Mouse (Mus musculus): ENCODE results near the gene Cdiptos.

Cdiptos gene

GRCm38 (mm10) chr7:126975950-126976866 is at the start of gene Cdiptos:
TSS of gene Cdiptos (minus strand) at chr7:126976098.
- peak; percentile 90 for DNase-seq (ENCODE audit: low read depth, low spot score)

DNA sequence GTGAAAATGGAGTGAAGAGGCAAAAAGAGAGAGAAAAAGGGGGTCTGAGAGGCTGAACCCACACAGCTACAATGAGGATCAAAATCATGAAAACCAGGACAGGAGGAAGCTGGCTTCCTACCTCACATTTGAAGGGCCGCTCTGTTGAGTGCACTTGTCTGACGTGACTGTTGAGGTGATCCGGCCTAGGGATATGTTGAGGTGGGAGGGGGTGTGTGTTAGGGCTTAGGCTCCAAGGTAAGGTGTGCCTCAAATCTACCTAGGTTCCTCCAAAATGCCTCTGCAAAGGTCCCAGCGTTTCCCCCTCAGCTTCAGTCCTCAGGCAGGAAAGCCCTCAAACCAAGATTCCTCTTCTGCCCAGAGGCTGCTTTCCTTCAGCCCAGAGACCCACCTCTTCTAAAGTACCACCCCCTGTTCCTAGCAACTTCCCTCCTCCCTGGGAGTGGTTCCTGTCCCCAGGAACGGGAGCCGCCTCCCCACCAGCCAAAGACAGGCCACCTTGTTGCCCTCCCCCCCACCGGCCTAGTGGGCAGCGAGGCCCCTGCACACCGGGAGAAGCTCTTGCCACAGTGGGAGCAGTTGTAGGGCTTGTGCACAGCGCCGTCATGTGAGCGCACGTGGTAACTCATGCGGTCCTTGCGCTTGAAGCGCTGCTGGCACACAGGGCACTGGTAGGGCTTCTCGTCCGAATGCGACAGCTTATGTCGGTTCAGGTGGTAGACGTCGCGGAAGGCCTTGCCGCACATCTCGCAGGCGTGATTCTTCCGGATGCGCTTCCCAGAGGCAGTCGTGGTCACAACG is 49.1 kb upstream of the Cdiptos start:
- no peak for DNase-seq (ENCODE audit: low read depth, low spot score)

GRCm38 (mm10) chr7:127023896-127024690 is 48.2 kb upstream of the Cdiptos start:
- no peak for DNase-seq (ENCODE audit: low read depth, low spot score)

DNA sequence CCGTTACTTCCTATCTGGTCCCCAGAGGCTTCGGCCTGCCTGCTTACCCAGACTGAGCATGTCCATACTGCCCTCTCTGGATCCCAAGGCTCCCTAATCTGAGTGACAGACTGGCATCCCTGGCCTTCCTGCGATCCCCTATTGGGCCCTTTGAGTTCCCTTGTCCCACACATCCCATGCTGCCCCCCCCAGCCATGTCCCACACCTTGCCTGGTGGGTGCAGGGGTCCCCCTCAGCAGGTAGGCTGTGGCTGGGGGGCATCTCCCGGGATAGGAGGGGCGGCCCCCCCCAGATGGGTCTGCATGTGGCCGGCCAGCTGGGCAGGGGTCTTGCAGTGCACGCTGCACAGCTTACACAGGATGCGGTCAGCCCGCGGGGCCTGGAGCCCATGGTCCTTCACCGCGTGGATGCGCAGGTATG is 47.4 kb upstream of the Cdiptos start:
- DNase-seq (ENCODE audit: low read depth, low spot score) = no peak

- no peak for DNase-seq (ENCODE audit: low read depth, low spot score)
Observed at GRCm38 (mm10) chr7:127022528-127023271, 46.8 kb upstream of the Cdiptos start.

DNA sequence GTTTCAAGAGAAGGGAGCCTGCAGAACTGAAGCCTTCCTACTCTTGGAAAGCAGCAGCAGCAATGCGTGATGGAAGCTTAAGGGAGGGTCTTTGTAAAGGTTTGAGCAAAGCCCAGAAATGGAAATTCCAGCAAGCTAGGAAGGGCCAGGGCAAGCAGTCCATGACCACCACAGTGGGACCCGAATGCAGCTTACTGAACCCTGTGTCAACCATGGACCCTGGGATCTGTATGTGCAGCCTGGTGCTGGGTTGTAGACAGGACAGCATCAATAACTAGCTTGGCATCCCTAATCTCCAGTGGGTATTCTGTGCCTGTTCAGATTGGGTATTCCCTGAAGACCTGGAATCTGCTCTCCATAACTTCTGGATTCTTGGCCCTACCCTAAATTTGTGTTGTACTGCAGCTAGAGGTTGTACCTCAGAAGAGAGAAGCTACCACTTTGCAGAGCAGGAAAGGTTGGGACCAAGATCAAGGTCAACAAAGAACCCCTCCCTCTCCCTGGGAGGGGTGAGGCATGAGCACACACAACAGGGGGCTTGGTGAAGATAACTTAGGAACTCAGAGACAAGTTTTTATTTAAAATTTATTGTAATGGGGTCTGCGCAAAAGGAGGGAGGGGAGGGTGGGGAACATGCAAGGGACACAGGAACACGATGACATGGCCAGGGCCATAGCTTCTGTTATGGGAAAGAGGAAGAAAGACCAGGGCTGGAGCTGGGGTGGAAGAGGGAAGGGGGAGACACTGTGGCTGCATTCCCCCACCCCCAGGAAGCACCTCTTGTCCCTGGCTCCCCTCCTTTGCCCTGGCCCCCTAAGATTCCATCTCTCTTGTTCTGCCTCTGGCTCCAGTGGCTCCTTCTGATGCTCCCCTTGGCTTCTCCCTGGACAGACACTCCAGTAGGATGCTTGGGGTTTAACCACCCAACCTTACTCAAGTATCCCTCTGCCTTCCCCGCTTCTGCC is 45.9 kb upstream of the Cdiptos start:
- no peak for DNase-seq (ENCODE audit: low read depth, low spot score)

GRCm38 (mm10) chr7:127020901-127021562 is 45.1 kb upstream of the Cdiptos start, which contains the start of the genes Gm42742 and Prrt2:
TSS of gene Gm42742 (minus strand) at chr7:127021097.
TSS of gene Prrt2 (minus strand) at chr7:127021211.
- no peak for DNase-seq (ENCODE audit: low read depth, low spot score)

- DNase-seq (ENCODE audit: low read depth, low spot score) = no peak
Observed at GRCm38 (mm10) chr7:127020491-127020890, 44.6 kb upstream of the Cdiptos start.

DNA sequence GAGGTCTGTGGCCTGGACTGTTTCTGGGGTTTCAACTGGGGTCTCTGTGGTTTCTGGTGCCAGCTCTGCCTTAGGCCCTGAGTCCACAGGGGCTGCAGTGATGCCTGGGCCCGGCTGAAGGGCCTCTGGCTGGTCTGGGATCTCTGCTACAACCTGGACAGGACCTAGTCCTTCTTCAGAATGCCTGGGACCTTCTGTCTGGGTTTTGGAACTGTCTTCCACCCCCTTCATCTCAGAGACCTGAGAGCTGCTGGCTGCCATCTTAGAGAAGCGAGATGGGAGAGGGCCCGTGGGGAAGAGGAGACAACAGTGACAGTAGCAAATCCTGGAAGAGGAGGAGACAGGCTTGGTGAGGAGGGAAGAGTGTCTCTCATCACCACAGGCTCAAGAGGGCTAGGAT is 44.1 kb upstream of the Cdiptos start:
- no peak for DNase-seq (ENCODE audit: low read depth, low spot score)

GRCm38 (mm10) chr7:127019306-127019960 is 43.5 kb upstream of the Cdiptos start:
- no peak for DNase-seq (ENCODE audit: low read depth, low spot score)

GRCm38 (mm10) chr7:127018416-127019305 is 42.8 kb upstream of the Cdiptos start:
- no peak for DNase-seq (ENCODE audit: low read depth, low spot score)

- DNase-seq (ENCODE audit: low read depth, low spot score) = no peak
Observed at GRCm38 (mm10) chr7:127017950-127018345, 42.0 kb upstream of the Cdiptos start.

DNA sequence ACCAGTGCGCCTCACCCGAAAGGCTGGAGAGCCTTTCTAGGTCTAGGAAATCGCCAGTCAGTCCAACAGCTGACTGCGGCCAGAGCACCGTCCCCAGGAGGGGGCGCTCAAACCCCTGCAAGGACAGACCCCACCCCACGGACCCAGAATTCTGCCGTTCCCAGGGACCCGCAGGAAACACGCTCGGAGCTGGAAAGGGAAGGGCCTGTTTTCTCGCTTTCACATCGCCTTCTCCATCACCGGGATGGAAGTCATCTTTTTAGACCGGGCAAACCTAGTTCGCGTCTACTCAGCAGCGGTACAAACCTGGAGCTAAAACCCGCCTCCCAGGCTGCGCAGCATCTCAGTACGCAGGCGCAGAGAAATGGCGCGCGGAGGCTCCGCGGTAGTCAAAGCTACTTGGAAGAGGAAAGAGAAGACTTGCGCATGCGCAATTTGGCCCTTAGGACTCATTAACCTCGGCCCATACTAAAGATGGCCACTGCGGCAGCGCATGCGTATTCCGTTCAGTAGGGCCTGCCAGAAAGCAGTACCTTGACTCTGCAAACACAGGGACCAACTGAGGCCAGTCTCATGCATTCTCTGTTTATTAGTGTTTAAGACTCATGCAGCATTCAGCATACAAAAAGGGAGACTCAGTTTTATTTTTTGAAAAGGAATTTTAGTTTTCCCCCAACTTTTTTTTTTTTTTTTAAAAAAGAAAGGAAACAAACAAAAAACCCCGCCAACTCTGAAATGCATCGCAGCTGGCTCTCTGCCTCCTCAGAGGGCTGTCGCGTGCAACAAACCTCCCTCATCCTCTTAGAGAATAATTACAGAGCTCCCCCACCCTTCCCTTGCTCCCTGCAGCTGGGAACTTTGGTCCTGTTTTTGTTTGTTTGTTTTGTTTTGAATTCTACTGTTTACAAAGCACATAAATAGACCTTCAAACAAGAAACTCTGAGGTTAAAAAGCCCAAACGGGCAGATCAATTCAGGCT is 41.4 kb upstream of the Cdiptos start, which contains the start of gene Pagr1a:
TSS of gene Pagr1a (minus strand) at position 382 of the 979 bp plus-strand sequence.
- DNase-seq (ENCODE audit: low read depth, low spot score) = peak; percentile 99

DNA sequence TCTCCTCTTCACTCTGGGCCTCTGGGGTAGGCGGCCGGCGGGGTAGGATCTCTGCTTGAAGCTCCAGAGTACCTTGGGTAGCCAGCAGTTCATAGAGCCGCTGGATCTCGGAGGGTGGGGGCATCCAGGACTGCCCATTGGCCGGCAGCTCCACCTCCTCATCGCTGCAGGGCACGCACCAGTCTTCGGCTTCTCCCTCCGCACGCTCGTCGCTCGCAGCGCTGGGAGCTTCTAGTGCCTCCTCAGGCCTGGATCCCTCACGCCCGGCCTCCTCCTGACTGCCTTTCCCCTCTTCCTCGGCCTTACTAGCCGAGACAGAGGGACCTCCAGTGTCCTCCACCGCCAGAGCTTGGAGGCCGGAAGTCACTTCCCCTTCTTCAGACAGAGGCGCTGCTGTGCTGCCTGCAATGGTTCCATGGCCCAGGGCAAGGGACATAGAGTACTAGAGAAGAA is 40.6 kb upstream of the Cdiptos start:
- no peak for DNase-seq (ENCODE audit: low read depth, low spot score)

DNA sequence TGATC is 40.4 kb upstream of the Cdiptos start, which contains the start of gene Pagr1b:
TSS of gene Pagr1b (minus strand) at position 4 of the 5 bp plus-strand sequence.
- no peak for DNase-seq (ENCODE audit: low read depth, low spot score)

- DNase-seq (ENCODE audit: low read depth, low spot score) = no peak
Observed at GRCm38 (mm10) chr7:127016081-127016480, 40.2 kb upstream of the Cdiptos start.

DNA sequence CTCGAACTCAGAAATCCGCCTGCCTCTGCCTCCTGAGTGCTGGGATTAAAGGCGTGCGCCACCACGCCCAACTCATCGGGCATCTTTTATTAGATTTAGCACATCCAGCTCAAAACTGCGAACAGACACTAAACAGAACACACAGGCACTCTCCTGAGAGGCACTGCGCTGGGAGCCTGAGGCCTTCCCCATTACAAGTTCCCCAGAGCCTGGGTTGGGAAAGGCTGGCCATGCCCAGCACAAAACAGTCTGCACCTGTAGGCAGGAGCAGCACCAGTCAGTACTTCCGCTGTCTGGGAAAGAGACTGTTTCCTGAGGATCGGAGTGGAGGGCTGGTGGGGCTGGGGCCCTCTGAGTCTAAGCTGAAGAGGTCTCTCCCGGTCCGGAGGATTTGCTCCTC is 39.1 kb upstream of the Cdiptos start:
- no peak for DNase-seq (ENCODE audit: low read depth, low spot score)
